Mouse (Mus musculus): ENCODE results near the gene Tbc1d5. TPM values are rescaled to one million over a fixed set of nuclear protein-coding genes. Genes with fewer than 3 reads are reported as not detected.
A peak's percentile ranks its signal among the peaks of the same experiment; 100 is the strongest.

Tbc1d5 gene
- polyA plus RNA-seq, 1 experiment = 18.5 TPM

DNA sequence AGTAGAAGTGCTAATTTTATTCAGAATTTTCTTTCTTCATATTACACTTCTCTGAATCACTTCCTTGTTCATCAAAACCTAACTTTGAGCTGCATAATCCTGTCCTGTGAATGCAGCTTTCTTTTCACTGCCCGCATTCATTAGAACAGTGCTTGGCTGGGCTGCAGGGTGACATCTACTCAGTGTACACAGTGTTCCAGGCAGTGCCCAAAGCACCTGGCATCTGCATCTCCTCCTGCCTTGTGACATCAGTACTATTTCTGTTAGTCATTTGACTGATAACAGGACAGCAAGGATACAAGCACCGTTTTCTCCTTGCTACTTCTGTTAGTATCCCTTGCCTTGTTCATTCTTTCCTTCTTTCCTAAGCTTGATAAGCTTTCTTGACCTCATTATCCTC, 25.5 kb upstream of the Tbc1d5 start:
- Histone ChIP-seq H3K27me3 (ENCODE audit: control insufficient read depth, insufficient read depth, low read length) (no peaks in the 10 kb centered on the region), H3K27ac (ENCODE audit: control insufficient read depth, insufficient read depth, low read depth, low read length) (no peak overlapping the region)

DNA sequence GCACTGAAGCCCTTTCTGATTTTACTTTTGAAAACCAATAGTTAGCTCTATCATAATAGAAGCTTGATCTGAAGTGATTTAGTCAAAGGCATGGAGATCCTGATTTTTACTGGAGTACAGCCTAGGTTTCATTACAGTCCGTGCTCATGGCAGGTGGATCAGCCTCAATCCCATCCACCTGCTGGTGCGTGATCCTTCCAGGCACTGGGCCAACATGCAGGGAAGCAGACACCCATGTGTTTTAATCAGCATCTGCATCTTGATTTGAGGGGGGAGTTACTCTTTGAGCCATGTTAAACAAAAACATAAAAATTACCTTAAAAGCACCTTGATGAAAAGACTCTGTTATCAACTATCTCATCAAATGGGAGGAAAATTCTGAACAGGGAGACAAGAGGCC, 16.4 kb upstream of the Tbc1d5 start:
- Histone ChIP-seq H3K27ac (ENCODE audit: control insufficient read depth, insufficient read depth, low read depth, low read length) (no peak overlapping the region), H3K27me3 (ENCODE audit: control insufficient read depth, insufficient read depth, low read length) (no peaks in the 10 kb centered on the region), H3K36me3 (ENCODE audit: control insufficient read depth, insufficient read depth, low read length) (no peaks in the 10 kb centered on the region), H3K4me1 (ENCODE audit: control insufficient read depth, insufficient read depth, low read length) (no peaks in the 10 kb centered on the region), H3K4me3 (ENCODE audit: control insufficient read depth, low read depth, low read length) (no peak overlapping the region)
- TF ChIP-seq POLR2A (IDR thresholded peaks at IDR 0.05; ENCODE audit: control insufficient read depth, low read depth, low read length) (no peak), CTCF (IDR thresholded peaks at IDR 0.05; ENCODE audit: control insufficient read depth, insufficient read depth, insufficient replicate concordance, low read depth, low read length) (no peak)

More for the DNA sequence above, 25.5 kb upstream of the Tbc1d5 start:
- Histone ChIP-seq H3K36me3 (ENCODE audit: control insufficient read depth, insufficient read depth, low read length) (no peaks in the 10 kb centered on the region), H3K4me3 (ENCODE audit: control insufficient read depth, low read depth, low read length) (no peak overlapping the region), H3K4me1 (ENCODE audit: control insufficient read depth, insufficient read depth, low read length) (no peaks in the 10 kb centered on the region)
- TF ChIP-seq CTCF (IDR thresholded peaks at IDR 0.05; ENCODE audit: control insufficient read depth, insufficient read depth, insufficient replicate concordance, low read depth, low read length) (no peak), POLR2A (IDR thresholded peaks at IDR 0.05; ENCODE audit: control insufficient read depth, low read depth, low read length) (no peak)

DNA sequence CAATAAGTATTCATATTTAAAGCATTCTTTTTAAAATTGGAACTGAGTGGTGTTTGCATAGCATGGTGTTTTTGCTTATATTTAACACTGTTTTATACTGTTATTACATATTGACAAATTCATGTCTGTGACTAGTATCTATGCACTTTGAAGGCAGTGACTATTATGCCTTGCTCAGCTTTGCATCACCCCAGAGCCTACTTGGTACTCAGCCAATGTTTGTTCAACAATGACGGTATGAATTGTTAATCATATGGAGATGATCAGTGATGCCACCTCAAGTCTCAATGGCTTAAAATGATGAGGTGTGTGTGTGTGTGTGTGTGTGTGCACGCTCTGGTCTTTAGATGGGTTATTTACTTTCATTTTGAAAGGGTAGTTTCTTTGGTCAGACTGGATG, 15.6 kb upstream of the Tbc1d5 start:
- Histone ChIP-seq H3K36me3 (ENCODE audit: control insufficient read depth, insufficient read depth, low read length) (no peaks in the 10 kb centered on the region), H3K4me1 (ENCODE audit: control insufficient read depth, insufficient read depth, low read length) (no peaks in the 10 kb centered on the region), H3K4me3 (ENCODE audit: control insufficient read depth, low read depth, low read length) (no peak overlapping the region), H3K27ac (ENCODE audit: control insufficient read depth, insufficient read depth, low read depth, low read length) (no peak overlapping the region), H3K27me3 (ENCODE audit: control insufficient read depth, insufficient read depth, low read length) (no peaks in the 10 kb centered on the region)
- TF ChIP-seq POLR2A (IDR thresholded peaks at IDR 0.05; ENCODE audit: control insufficient read depth, low read depth, low read length) (no peak), CTCF (IDR thresholded peaks at IDR 0.05; ENCODE audit: control insufficient read depth, insufficient read depth, insufficient replicate concordance, low read depth, low read length) (no peak)

DNA sequence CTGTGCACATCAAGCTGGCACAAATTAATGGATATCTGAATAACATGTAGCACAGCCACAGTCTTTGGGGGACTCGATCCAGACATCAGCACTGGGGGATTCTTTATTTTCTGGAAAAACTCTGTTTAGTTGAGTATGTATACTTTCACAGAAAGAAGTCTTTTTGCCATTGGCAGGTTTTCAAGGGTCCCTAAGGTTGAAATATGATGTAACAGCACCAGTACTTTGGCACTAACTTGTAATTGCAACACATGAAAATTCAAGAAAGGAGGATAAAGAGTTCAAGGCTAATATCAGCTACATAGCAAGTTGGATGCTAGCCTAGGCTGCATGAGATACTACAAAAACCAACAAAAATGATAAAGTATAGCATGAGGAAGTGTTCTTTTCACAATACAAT, 12.2 kb upstream of the Tbc1d5 start:
- Histone ChIP-seq H3K27me3 (ENCODE audit: control insufficient read depth, insufficient read depth, low read length) (no peaks in the 10 kb centered on the region), H3K4me1 (ENCODE audit: control insufficient read depth, insufficient read depth, low read length) (no peaks in the 10 kb centered on the region), H3K4me3 (ENCODE audit: control insufficient read depth, low read depth, low read length) (no peak overlapping the region), H3K27ac (ENCODE audit: control insufficient read depth, insufficient read depth, low read depth, low read length) (no peak overlapping the region), H3K36me3 (ENCODE audit: control insufficient read depth, insufficient read depth, low read length) (no peaks in the 10 kb centered on the region)
- no peak for TF ChIP-seq POLR2A (IDR thresholded peaks at IDR 0.05; ENCODE audit: control insufficient read depth, low read depth, low read length)
- no peak for TF ChIP-seq CTCF (IDR thresholded peaks at IDR 0.05; ENCODE audit: control insufficient read depth, insufficient read depth, insufficient replicate concordance, low read depth, low read length)

DNA sequence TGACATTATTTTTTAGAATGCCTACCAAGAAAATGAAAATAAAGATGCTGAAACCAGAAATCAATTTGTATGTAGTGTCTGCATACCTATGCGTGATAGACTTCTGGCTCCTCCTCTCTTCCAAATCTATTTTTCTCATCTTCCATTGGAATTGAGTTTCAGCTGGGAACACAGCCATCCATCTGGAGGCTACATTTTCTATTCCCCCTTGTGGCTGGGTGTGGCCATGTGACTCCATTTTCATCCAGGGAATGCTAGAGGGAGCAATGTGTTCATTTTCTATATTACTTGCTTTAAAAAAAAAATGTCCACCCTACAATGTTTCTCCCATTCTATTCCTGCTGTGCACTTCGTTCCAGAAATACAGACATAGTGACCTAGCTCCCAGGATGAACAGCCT, 3.6 kb upstream of the Tbc1d5 start:
- no peak overlapping the region for H3K4me3 ChIP-seq (ENCODE audit: control insufficient read depth, low read depth, low read length)
- TF ChIP-seq CTCF (IDR thresholded peaks at IDR 0.05; ENCODE audit: control insufficient read depth, insufficient read depth, insufficient replicate concordance, low read depth, low read length) (no peak), POLR2A (IDR thresholded peaks at IDR 0.05; ENCODE audit: control insufficient read depth, low read depth, low read length) (no peak)
- H3K27ac ChIP-seq (ENCODE audit: control insufficient read depth, insufficient read depth, low read depth, low read length) = no peak overlapping the region
- no peaks in the 10 kb centered on the region for H3K4me1 ChIP-seq (ENCODE audit: control insufficient read depth, insufficient read depth, low read length)
- no peaks in the 10 kb centered on the region for H3K36me3 ChIP-seq (ENCODE audit: control insufficient read depth, insufficient read depth, low read length)
- H3K27me3 ChIP-seq (ENCODE audit: control insufficient read depth, insufficient read depth, low read length) = no peaks in the 10 kb centered on the region

DNA sequence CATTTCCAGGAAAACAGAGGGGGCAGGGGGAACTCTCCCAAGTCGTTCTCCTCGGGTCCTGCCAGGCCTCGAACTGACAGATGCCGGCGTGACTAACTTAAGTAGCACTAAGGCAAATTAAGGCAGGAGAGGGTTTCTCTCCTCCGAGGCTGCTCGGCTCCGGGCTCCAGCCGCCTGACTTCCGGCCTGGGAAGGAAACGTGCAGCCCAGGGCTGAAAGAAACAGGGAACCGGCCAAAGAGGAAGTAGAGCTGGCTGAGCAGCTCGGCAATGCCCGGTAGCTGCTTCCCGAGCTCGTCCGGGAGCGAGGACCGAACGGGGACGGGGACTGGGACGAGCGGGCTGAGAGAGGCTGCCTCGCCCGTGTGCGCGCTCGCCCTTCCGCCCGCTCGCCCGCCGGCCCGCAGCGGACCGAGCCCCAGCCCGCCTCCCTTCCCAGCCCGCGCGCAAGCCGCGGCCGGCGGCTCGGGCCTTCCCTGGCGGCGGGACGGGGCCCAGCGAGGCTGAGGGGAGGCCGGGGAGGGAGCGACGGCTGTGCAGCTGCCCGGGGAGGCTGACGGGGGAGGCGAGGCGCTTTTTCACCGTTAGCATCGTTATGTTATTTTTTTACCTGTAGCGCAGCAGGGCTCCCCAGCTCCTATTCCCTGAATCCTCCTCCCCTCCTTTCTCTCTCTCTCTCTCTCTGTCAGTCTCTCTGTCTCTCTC, 509 bp downstream of the Tbc1d5 start:
- H3K4me3 ChIP-seq (ENCODE audit: control insufficient read depth, low read depth, low read length) = peak overlapping the region; percentile 89
- no peaks in the 10 kb centered on the region for H3K27me3 ChIP-seq (ENCODE audit: control insufficient read depth, insufficient read depth, low read length)
- H3K27ac ChIP-seq (ENCODE audit: control insufficient read depth, insufficient read depth, low read depth, low read length) = peak overlapping the region; percentile 96
- peak; percentile 21; the same call in 1 of the 2 replicates for TF ChIP-seq POLR2A (IDR thresholded peaks at IDR 0.05; ENCODE audit: control insufficient read depth, low read depth, low read length)
- TF ChIP-seq CTCF (IDR thresholded peaks at IDR 0.05; ENCODE audit: control insufficient read depth, insufficient read depth, insufficient replicate concordance, low read depth, low read length) = no peak
- H3K4me1 ChIP-seq (ENCODE audit: control insufficient read depth, insufficient read depth, low read length) = no peaks in the 10 kb centered on the region
- H3K36me3 ChIP-seq (ENCODE audit: control insufficient read depth, insufficient read depth, low read length) = no peaks in the 10 kb centered on the region

DNA sequence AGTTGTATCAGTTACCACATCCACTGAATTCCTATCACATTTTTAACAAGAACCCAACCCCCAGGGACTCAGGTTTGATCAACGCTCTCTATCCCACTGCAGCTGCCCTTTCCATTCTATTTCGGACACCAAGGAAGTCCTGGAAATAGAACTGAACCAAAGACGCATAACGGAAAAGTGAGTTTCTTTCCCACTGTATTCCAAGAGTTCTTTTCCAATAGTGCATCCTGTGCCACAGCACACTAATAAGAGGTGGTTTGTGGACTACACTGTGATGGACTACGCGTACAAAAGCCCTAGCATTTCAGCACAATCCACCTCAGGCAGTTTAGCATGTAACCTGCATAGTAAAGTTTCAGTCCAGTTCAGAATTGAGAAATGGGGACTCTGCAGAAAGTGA, 1.2 kb downstream of the Tbc1d5 start:
- no peak overlapping the region; the same call in none of the 2 replicates for H3K27ac ChIP-seq (ENCODE audit: control insufficient read depth, insufficient read depth, low read depth, low read length)
- no peaks in the 10 kb centered on the region for H3K4me1 ChIP-seq (ENCODE audit: control insufficient read depth, insufficient read depth, low read length)
- H3K27me3 ChIP-seq (ENCODE audit: control insufficient read depth, insufficient read depth, low read length) = no peaks in the 10 kb centered on the region
- H3K4me3 ChIP-seq (ENCODE audit: control insufficient read depth, low read depth, low read length) = peak overlapping the region; percentile 6; the same call in 1 of the 2 replicates
- TF ChIP-seq CTCF (IDR thresholded peaks at IDR 0.05; ENCODE audit: control insufficient read depth, insufficient read depth, insufficient replicate concordance, low read depth, low read length) (no peak), POLR2A (IDR thresholded peaks at IDR 0.05; ENCODE audit: control insufficient read depth, low read depth, low read length) (no peak)
- H3K36me3 ChIP-seq (ENCODE audit: control insufficient read depth, insufficient read depth, low read length) = no peaks in the 10 kb centered on the region

Measured in testis, adult 2 months (tissue).